Mouse (Mus musculus) hindbrain, embryonic 10.5 days (tissue): Measurements from ENCODE around the gene Psen2. TPM values are rescaled to one million over a fixed set of nuclear protein-coding genes. Genes with fewer than 3 reads are reported as not detected.

Experiments used
- DNase-seq: peaks from one replicate; pipeline ENCODE4 v3.0.0-alpha.2; 2017; ENCODE audit warnings: low spot score
- H3K27ac ChIP-seq: fragments of 300-500 bp; sonication (generic); 2 replicates; pipeline ENCODE4 v1.5.1; 2016; ENCODE audit warnings: mild to moderate bottlenecking, moderate library complexity
- H3K27me3 ChIP-seq: fragments of 300-500 bp; sonication (generic); 2 replicates; pipeline ENCODE4 v1.6.1; 2016; ENCODE audit warnings: mild to moderate bottlenecking; ENCODE audit not compliant: poor library complexity, insufficient read depth, severe bottlenecking
- H3K36me3 ChIP-seq: fragments of 300-500 bp; sonication (generic); 2 replicates; pipeline ENCODE4 v1.6.1; 2016; ENCODE audit warnings: mild to moderate bottlenecking, moderate library complexity
- H3K4me1 ChIP-seq: fragments of 300-500 bp; sonication (generic); replicated peaks from 2 replicates; pipeline ENCODE4 v1.6.1; 2016; ENCODE audit warnings: mild to moderate bottlenecking
- H3K4me3 ChIP-seq: fragments of 300-500 bp; sonication (generic); 2 replicates; pipeline ENCODE4 v1.5.1; 2016; ENCODE audit warnings: mild to moderate bottlenecking, moderate library complexity
- H3K9me3 ChIP-seq: fragments of 300-500 bp; sonication (generic); 2 replicates; pipeline ENCODE4 v1.6.1; 2016; ENCODE audit warnings: mild to moderate bottlenecking, moderate library complexity
- WGBS: fragments of 180-500 bp; shearing (Covaris S2); methylation state at CpG from one replicate; pipeline ENCODE4 v1.1.7; 2016; 5-methylcytosine and 5-hydroxymethylcytosine counted together
- polyA plus RNA-seq: library from polyadenylated mRNA; unstranded; fragments of >200 nt; fragmentation: Nextera tagmentation; extraction: Ambion mirVana; gene quantifications from 2 replicates; pipeline ENCODE4 v1.2.1, GENCODE M21; 2016

The Psen2 gene
- polyA plus RNA-seq, 1 experiment from 2014 or later, result 8.3 TPM

DNA sequence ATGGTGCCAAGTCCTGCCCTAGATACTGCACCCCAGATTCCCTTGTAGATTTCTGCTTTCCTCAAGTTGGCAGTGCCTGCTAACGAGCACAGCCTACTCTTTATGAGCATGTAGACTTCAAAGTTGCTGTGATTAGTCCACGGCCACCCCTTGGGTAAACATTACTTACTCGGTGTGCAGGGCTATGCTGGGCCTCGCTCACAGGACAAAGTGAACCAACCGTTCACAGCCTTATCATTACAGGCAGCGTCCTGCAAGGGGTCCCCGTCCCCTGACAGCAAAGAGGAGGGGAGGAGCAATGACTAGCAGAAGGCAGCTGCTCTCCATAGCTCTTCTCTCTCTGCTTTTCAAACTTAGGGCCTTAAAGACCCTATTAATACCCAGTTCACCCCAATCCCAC lies 78.5 kb downstream of the Psen2 start:
- WGBS, result 70% methylated on average over 7 of the region's 7 CpGs
- Histone ChIP-seq H3K27ac (no peak overlapping the region), H3K4me1 (0 out of 2 replicates have a peak, but pooled peaks cover 5% of the 10 kb centered on the region), H3K9me3 (0 out of 2 replicates have a peak, but pooled peaks cover 3% of the 10 kb centered on the region), H3K4me3 (no peak overlapping the region), H3K27me3 (no peaks in the 10 kb centered on the region), H3K36me3 (no peaks in the 10 kb centered on the region)
- DNase-seq, result no peak

DNA sequence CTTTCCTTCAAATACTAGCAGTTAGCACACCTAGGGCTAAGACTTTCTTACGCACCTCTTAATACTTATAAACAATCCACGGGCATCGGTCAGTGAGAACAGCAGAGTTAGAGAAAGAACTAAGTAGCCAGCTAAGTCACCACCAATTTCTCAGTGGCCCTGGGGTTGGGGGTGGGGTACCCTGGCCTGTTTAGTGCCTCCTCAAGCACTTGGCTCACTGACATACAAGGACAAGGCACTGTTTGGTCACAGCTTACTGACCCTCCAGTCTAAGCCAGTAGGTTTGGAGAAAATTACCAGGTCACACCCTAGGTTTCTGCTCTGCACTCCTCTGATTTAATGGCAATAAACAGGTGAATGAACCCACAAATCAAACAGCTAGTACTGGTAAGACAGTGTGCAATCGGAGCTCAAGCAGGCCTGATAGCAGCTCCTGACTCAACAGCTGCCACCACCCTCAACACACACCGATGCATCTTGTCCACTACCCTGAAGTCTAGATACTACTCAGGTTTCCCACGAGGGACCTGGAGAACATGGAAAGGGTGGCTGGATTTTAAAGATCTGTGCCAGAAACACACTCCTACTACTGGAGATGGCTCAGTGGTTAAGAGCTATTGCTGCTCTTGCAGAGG lies 79.6 kb downstream of the Psen2 start:
- Histone ChIP-seq H3K27ac (no peak overlapping the region), H3K4me3 (no peak overlapping the region), H3K4me1 (0 out of 2 replicates have a peak, but pooled peaks cover 5% of the 10 kb centered on the region), H3K27me3 (no peaks in the 10 kb centered on the region), H3K9me3 (0 out of 2 replicates have a peak, but pooled peaks cover 3% of the 10 kb centered on the region), H3K36me3 (no peaks in the 10 kb centered on the region)
- no peak for DNase-seq
- 91% methylated on average over 6 of the region's 6 CpGs for WGBS

DNA sequence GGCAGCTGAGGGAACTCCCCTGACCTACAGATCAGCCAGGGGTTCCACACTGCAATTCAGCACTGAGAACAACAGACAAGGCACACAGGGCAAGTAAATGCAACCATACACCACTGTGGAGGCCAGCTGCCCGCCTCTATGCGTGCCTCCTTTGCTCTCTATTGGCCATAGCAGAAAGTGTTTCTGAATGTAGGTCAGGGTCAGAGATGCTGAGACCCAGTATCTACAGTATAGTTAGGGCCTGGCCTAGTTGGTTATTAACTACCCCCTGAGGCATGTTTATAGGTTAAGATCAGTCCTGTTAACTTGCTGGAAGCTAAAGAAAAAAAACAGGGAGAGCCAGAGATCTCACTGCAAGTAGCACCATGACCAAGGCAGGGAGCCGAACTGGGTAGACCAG lies 80.5 kb downstream of the Psen2 start:
- no peak for DNase-seq
- Histone ChIP-seq H3K27ac (no peak overlapping the region), H3K27me3 (no peaks in the 10 kb centered on the region), H3K36me3 (no peaks in the 10 kb centered on the region), H3K4me1 (0 out of 2 replicates have a peak, but pooled peaks cover 5% of the 10 kb centered on the region), H3K4me3 (no peak overlapping the region), H3K9me3 (no peaks in the 10 kb centered on the region)
- 70% methylated on average over 3 of the region's 3 CpGs for whole genome bisulfite sequencing

DNA sequence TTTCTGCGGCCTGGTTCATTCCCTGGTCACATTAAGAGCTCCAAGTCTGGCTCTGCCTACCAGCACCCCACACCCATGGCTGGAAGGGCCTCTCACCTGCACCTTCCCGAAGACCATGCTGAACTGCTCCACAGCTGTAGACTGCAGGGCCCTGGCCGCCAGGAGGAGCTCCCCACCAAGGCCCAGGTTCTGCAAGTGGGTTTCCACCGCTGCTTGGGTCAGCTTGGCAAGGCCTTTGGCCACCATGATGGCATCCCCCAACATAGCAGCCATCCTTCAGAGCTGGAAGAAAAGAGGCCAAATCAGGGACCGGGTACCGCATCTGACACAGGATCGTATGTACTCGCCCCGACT lies 81.3 kb downstream of the Psen2 start:
- H3K4me1 ChIP-seq, result 0 out of 2 replicates have a peak, but pooled peaks cover 5% of the 10 kb centered on the region
- H3K9me3 ChIP-seq, result no peaks in the 10 kb centered on the region
- DNase-seq, result no peak
- H3K36me3 ChIP-seq, result no peaks in the 10 kb centered on the region
- 90% methylated on average over 9 of the region's 9 CpGs for WGBS
- no peak overlapping the region for H3K27ac ChIP-seq
- H3K27me3 ChIP-seq, result no peaks in the 10 kb centered on the region
- H3K4me3 ChIP-seq, result no peak overlapping the region

DNA sequence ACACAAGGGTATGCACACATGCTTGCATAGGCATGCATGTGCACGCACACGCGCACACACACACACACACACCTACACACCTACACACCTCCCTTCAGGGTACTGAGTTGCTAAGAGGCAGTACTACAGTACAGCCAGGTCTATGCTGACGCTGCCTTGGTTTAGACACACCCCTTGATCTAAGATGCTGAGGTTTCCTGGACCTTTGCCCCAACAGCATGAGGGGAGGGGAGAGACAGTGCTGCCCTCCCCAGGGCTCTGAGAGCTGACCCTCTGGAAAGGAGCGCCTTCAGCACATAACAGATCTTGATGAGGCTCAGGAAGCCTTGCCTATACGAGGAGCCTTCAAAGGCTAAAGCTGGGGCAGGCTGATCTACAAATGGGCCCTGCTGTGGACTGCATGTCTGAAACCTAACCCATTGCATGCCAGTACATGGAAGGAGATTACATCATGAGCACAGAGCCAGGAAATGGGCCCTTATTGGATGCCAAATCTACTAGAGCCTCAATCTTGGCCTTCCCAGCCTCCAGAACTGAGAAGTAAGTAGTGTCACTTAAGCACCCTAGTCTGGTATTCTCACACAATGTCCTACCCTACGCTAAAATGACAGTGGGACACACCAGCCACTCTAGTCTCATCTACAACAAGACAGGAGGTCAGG lies 81.8 kb downstream of the Psen2 start:
- no peak for DNase-seq
- Histone ChIP-seq H3K4me3 (no peak overlapping the region), H3K36me3 (no peaks in the 10 kb centered on the region), H3K9me3 (no peaks in the 10 kb centered on the region), H3K27ac (no peak overlapping the region), H3K4me1 (0 out of 2 replicates have a peak, but pooled peaks cover 5% of the 10 kb centered on the region), H3K27me3 (no peaks in the 10 kb centered on the region)
- 90% methylated on average over 7 of the region's 7 CpGs for WGBS

DNA sequence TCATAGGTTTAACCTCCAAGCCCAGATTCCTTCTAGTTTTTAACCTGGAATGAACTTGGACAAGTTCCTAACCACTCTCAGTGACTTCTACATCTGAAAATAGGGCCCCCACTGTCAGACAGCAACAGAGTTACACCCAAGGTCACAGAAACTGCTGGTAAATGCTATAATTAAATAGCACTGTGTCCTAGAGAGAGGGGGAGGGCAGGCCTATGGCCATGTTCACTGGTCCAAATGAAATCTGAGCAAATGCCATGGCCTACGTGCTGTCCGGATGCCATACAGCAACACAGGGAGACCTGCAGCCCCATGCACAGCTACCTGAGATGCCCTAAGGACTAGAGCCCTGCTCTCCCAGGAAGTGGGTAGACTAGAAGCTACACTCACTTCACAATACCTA lies 83.4 kb downstream of the Psen2 start:
- no peak for DNase-seq
- Histone ChIP-seq H3K27ac (no peak overlapping the region), H3K27me3 (no peaks in the 10 kb centered on the region), H3K4me1 (0 out of 2 replicates have a peak, but pooled peaks cover 5% of the 10 kb centered on the region), H3K9me3 (no peaks in the 10 kb centered on the region), H3K36me3 (no peaks in the 10 kb centered on the region), H3K4me3 (no peak overlapping the region)
- WGBS, result 95% methylated on average over 2 of the region's 2 CpGs

DNA sequence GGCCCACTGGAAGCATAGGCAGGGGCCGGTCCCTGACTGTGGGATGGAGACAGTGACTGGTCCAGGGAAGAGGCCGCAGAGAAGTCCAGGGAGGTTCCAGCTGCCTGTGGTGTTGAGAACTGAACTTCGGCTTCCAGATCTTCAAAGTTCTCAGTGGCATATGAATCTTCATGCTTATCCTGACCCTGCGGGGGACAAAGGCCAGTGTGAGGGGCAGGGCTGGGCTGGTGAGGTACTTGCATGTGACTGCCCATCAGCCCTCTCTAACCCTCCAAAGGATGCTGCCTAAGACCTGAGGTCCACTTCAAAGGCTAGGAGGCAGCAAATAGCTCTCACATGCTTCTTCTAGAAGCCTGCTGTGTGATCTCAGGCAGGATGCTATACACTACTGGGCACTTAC lies 84.1 kb downstream of the Psen2 start:
- H3K27ac ChIP-seq, result no peak overlapping the region
- 0 out of 2 replicates have a peak, but pooled peaks cover 5% of the 10 kb centered on the region for H3K4me1 ChIP-seq
- H3K27me3 ChIP-seq, result no peaks in the 10 kb centered on the region
- DNase-seq, result no peak
- no peak overlapping the region for H3K4me3 ChIP-seq
- H3K9me3 ChIP-seq, result no peaks in the 10 kb centered on the region
- H3K36me3 ChIP-seq, result no peaks in the 10 kb centered on the region
- 91% methylated on average over 4 of the region's 4 CpGs for WGBS

DNA sequence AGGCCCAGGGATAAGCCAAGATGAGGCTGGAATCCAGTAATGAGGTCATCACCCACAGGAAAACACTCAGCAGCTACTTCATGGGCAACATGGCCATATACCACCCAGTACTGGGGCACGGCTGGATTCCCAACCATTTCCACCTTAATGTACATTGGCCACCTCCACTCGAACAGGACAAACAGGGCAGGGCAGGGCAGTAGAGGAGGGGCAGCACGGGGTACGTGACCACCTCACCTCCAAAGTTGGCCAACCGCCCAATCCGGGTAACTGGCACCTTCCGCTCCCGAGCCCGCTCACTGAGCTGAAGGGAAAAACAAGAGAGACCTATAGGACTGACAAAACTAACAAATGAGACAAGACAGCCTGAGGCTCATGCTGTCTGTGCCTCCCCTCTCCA lies 84.9 kb downstream of the Psen2 start:
- H3K9me3 ChIP-seq, result no peaks in the 10 kb centered on the region
- no peak overlapping the region for H3K4me3 ChIP-seq
- H3K27me3 ChIP-seq, result no peaks in the 10 kb centered on the region
- H3K36me3 ChIP-seq, result no peaks in the 10 kb centered on the region
- 0 out of 2 replicates have a peak, but pooled peaks cover 5% of the 10 kb centered on the region for H3K4me1 ChIP-seq
- DNase-seq, result no peak
- 91% methylated on average over 9 of the region's 9 CpGs for WGBS
- H3K27ac ChIP-seq, result no peak overlapping the region

Other genes starting within 250 kb of the Psen2 start
- gene Coq8a, start 63.8 kb downstream of the Psen2 start, polyA plus RNA-seq, result 1.8 and 2.0 TPM in 2 replicates
- 3.7 and 4.2 TPM in 2 replicates for gene Itpkb, start 67.0 kb upstream of the Psen2 start, polyA plus RNA-seq
- 3.1 and 8.2 TPM in 2 replicates for gene Stum, start 220.1 kb upstream of the Psen2 start, polyA plus RNA-seq